Mouse (Mus musculus) heart, postnatal 10 days (tissue): Measurements from ENCODE around the gene 1700001C19Rik. TPM values are rescaled to one million over a fixed set of nuclear protein-coding genes. Genes with fewer than 3 reads are reported as not detected.
"Not testable (repeated sequence)": the region's sequence is repeated elsewhere in the genome, so short reads cannot be mapped to it uniquely, and the experiment has no call there.

Experiments used
- DNase-seq, 2 experiments: peaks; one replicate each; pipeline ENCODE4 v3.0.0; 2021
- intact Hi-C: fragments of 180-260 bp; cut with DNase I; formaldehyde crosslinking; loops from one replicate; pipeline ENCODE4 v1.15.1; 2025
- total RNA-seq, 2 experiments: library from RNA; stranded (reverse); gene quantifications; 2 replicates each; pipeline ENCODE4 v1.2.3; 2021

Gene 1700001C19Rik
- total RNA-seq, 2 experiments from 2014 or later: not detected

- intact Hi-C loops: no loop called here
- DNase-seq: no peak
Measured at GRCm38 (mm10) chr17:47438611-47439010, 1.4 kb upstream of the 1700001C19Rik start.

- intact Hi-C loops: no loop called here
- DNase-seq: no peak
Measured at GRCm38 (mm10) chr17:47436156-47436906, 845 bp downstream of the 1700001C19Rik start, which contains the start of gene AI661453. Gene AI661453, plus strand, starts transcription at chr17:47436615.

- intact Hi-C loops: no loop called here
- no peak for DNase-seq
Measured at GRCm38 (mm10) chr17:47430815-47431214, 6.4 kb downstream of the 1700001C19Rik start.

- intact Hi-C loops: loop anchor here (2.0 kb wide), 1 partner anchor 20 kb away; no protein-coding TSS in a partner anchor
- peak; percentile 64 to 71 for DNase-seq
Measured at GRCm38 (mm10) chr17:47428831-47429304, 8.3 kb downstream of the 1700001C19Rik start.

DNA sequence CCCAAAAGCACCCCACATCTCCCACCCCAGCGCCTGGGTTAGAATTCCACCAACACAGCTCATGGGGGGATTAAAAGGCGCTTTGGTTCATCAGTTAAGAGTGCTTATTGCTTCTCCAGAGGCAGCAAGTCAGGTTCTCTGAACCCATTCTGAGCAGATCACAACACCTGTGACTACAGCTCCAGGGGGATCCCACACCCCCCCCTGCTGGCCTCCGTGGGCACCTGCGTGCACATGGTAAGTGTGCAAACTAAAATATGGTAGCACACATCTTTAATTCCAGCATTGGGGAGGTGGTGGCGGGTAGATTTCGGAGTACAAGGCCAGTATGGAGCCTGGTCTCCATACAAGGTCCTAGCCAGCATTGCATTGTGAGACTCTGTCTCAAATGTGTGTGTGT lies 9.9 kb downstream of the 1700001C19Rik start:
- no peak for DNase-seq
- intact Hi-C loops: no loop called here

- intact Hi-C loops: no loop called here
- DNase-seq: no peak
Measured at GRCm38 (mm10) chr17:47424186-47424585, 13.0 kb downstream of the 1700001C19Rik start.

DNA sequence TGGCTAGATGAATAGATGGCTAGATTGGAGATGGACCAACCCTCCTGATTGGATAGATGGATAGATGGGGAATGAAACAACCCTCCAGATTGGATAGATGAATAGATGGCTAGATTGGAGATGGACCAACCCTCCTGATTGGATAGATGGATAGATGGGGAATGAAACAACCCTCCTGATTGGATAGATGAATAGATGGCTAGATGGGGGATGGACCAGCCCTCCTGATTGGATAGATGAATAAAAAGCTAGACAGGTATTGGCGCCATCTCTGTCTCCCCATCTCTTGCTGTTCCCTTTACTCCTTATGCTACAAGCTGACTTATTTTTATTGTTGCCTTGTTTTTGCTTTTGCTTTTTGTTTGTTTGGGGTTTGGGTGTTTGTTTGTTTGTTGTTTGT lies 14.6 kb downstream of the 1700001C19Rik start:
- intact Hi-C loops, DNase-seq: not testable (repeated sequence)

DNA sequence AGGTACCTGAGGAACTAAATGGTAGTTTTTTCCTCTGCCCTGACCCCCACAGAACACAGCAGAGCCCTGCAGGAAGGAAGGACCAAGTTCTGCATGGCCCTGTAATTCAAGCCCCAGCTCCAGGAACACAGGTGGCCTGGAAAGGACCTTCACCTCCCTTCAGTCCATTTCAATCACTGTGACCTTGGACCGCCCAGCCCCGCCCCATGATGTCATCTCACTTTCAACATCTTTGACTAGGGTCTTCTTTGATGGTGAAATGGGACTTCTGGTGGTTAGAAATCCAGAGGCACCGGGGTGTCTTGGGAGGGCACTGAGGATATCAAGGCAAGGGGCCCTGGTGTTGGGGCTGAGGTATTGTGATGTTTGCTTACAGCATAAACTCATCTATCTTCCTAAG lies 15.6 kb downstream of the 1700001C19Rik start:
- intact Hi-C loops: no loop called here

DNA sequence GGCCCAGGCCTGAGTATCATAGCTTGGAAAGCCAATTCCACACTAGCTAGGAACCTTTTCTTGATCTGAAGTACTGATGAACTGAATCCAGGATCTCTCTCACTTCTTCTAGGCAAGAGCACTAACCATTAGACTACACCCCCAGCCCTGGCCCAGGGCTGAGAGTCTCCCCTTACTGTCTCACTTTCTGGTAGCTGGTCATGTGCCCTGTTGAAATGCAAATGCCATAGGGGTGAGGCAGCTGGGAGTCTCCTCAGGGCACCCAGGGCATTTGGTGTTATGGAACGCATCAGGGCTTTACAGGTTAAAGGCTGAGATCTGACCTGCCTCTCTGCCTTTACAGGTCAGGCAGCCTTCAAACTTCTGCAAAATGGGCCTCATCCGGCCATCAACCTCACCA lies 17.0 kb downstream of the 1700001C19Rik start:
- intact Hi-C loops: no loop called here
- no peak for DNase-seq

More for the DNA sequence above, 15.6 kb downstream of the 1700001C19Rik start:
- DNase-seq: no peak

DNA sequence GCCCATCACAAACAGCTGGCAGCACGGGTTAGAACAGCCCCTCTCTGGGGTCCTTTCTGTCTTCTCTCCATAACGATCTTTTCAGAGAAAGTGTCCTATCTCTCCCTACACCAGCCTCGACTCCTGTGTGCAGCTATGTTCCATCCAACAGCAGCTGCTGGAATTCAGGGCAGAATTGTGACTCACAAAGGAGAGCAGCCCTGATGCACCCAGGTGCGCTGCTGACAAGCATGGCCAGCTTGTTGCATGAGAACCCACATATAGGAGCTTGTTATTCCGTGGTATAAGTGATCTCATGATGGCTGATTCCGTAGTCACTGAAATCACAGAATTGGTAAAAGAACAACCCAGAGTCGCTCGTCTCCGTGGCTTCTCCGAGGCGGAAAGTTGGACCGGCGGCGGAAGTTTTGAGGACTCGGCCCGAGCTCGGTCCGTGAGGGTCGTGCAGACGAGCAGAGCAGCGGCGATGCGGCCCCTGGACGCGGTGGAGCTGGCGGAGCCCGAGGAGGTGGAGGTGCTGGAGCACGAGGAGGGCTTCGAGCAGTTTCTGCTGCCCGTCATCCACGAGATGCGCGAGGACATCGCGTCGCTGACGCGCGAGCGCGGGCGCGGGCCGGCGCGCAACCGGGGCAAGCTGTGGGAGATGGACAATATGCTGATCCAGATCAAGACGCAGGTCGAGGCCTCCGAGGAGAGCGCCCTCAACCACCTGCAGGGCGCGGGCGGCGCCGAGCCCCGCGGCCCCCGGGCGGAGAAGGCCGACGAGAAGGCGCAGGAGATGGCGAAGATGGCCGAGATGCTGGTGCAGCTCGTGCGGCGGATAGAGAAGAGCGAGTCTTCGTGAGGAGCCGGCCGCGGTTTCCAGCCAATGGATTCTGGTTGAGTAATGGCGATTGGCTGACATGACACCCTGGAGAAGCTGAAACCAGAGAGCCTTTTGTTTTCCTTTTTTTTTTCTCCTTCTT lies 27.0 kb downstream of the 1700001C19Rik start:
- intact Hi-C loops: loop anchor here (2.0 to 10.0 kb wide), 3 partner anchors 19 to 265 kb away; no protein-coding TSS in a partner anchor
- DNase-seq: peak; percentile 27 to 44

DNA sequence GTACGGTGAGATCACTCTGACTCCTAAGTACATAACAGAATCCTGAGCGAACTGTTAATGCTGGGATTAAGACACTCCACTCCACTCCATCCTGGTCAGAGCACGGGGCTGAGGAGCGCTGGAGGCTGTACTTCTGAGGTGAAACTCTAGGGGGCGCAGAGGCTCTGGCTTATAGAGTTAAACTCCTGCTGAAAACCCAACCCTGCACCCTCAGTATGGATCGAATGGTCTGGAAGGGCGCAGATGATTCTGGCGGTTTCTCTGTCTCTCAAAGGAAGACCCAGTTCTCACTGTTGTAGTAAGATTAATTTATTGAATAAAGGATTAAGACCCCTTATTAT lies 28.6 kb downstream of the 1700001C19Rik start:
- peak; percentile 61 to 78 for DNase-seq
- intact Hi-C loops: loop anchor here (2.0 to 10.0 kb wide), 3 partner anchors 20 to 266 kb away; no protein-coding TSS in a partner anchor

DNA sequence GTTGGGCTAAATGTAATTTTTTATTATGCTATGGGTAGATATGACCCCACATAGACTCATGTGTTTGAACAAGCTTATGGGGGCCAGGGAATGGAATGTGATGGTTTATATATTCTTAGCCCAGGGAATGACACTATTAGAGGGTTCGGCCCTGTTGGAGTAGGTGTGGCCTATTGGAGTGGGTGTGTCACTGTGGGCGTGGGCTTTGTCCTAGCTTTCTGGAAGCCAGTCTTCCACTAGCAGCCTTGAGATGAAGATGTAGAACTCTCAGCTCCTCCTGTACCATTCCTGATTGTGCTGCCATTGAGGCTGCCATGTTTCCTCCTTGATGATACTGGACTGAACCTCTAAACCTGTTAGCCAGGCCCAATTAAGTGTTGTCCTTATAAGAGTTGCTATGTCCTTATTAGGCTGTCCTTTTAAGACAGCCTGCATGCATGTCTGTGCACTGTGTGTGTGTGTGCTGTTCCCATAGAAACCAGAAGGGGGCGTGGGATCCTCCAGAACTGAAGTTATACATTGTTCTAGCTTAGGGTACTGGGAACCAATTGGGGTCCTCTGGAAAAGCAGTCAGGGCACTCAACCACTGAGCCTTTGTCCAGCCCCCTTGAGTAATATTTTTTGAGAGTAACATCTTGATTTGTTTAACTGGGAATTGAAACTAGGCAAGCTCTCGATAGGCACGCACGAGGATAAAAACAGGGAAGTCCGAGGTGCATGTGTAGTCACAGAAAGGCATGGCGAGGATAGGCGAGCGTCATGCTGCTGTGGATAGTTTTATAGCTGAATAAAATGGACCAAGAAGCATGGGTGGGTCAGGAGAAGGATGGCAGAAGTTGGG lies 29.2 kb downstream of the 1700001C19Rik start:
- intact Hi-C loops: loop anchor here (2.0 to 10.0 kb wide), 3 partner anchors 21 to 267 kb away; no protein-coding TSS in a partner anchor
- no peak for DNase-seq

DNA sequence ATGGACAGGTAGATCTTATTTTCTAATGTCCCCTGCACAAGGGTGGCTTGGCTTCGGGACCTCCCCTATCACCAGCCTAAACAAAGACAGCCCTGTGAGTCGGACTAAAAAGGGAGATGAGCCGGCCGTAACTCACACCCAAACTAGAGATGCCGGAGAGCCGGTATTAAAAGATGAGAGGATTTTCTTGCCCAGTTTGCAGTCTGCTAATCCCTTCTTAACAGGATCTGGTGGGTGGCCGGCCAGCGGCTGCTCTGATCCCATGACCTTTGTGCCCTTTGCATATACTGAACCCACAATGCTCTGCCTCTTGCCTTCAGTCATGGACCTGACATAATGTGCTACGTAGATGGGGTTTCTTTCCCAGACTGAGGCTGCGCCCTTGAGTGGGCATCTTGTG lies 36.7 kb downstream of the 1700001C19Rik start, which contains the start of gene Guca1a:
Gene Guca1a (minus strand): TSS at position 134 of the 400 bp plus-strand sequence.
- no peak for DNase-seq
- intact Hi-C loops: loop anchor here (10.0 kb wide), 1 partner anchor 274 kb away; no protein-coding TSS in a partner anchor

DNA sequence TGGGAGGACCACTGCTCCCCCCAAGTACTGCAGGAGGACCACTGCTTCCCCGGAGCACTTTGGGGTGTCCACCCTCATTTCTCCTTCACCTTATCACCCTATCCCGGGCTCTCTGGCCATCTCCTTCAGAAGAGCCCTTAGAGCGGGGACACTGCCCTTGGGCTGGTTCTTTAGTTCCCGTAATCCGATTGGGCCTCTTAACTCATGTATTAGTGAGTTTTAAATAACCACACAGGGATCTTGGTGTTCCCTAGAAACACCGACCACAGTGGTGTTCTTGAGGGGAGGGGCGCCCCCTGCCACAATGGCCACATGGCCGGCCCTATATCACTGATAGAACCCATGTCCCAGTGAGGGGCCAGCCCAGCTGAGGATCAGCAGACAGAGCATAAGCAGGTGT lies 38.1 kb downstream of the 1700001C19Rik start:
- DNase-seq: no peak
- intact Hi-C loops: no loop called here

DNA sequence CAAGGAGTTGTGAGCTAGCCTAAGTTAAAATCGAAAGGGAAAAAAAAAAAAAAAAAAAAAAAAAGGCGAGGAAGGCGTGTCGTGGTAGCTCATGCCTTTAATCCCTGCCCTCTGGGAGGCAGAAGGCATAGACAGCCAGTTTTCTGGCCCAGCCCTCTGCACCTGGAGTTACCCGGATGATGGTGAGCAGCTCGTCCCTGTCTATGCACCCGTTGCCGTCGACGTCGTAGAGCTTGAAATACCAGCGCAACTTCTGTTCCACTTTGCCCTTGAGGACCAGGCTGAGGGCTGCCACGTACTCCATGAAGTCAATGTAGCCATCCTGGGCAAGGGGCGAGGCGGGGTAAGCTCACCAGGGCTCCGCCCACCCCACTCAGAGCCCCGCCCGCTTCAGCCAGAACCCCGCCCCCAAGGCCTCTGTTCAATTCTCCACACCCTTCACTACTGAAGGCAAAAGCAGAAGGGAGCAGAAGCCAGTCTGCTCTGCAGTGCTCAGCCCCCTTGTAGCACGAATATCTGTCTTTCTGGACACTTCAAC lies 41.7 kb downstream of the 1700001C19Rik start:
- intact Hi-C loops: no loop called here

GRCm38 (mm10) chr17:47394223-47394869 lies 42.8 kb downstream of the 1700001C19Rik start:
- intact Hi-C loops: loop anchor here (5.0 kb wide), 1 partner anchor 88 kb away; no protein-coding TSS in a partner anchor
- peak; percentile 12 to 23 for DNase-seq

More for the DNA sequence above, 41.7 kb downstream of the 1700001C19Rik start:
- DNase-seq: peak; percentile 38 to 56

DNA sequence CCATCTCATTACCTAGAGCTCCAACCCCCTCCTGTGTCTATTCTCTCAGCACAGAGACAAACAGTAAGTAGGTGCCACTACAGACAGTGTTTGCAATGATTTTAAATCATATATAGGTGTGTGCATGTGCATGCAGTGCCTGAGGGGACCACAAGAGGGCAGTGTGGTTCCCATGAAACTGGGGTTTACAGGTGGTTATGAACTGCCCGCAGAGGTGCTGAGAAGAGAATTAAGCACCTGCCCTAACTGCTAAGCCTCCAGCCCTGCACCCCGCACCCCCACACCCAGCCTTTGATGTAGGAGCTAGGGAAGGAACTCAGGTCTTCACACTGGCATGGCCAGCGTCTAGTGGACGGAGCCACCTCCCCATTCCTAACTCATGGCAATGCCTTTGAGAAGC lies 50.5 kb downstream of the 1700001C19Rik start:
- intact Hi-C loops: no loop called here
- DNase-seq: peak; percentile 30 to 64

DNA sequence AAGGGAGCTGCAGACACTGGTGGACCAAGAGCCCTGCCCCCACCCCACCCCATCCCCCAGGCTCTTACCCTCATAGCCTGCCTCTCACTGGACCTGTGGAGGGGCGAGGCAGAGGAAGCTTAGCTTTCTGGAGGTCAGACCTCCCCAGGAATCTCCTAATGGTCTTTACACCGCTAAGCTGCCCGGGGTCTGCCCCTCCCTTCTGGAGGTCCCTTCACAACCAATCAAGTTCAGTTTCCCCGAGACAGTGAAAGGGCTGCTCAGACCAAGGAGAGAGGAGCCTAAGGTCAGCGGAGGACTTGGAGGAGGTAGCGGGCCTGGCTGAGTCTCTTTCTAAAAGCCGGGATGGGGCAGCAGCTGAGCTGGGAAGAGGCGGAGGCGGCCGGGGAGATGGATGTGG lies 52.0 kb downstream of the 1700001C19Rik start, which contains the start of gene Guca1b:
Gene Guca1b (plus strand): TSS at position 249 of the 400 bp plus-strand sequence.
- intact Hi-C loops: no loop called here
- DNase-seq: no peak

GRCm38 (mm10) chr17:47384064-47384463 lies 53.1 kb downstream of the 1700001C19Rik start:
- no peak for DNase-seq
- intact Hi-C loops: no loop called here
